Mouse (Mus musculus): ENCODE results near the gene Itgb2.

DNA sequence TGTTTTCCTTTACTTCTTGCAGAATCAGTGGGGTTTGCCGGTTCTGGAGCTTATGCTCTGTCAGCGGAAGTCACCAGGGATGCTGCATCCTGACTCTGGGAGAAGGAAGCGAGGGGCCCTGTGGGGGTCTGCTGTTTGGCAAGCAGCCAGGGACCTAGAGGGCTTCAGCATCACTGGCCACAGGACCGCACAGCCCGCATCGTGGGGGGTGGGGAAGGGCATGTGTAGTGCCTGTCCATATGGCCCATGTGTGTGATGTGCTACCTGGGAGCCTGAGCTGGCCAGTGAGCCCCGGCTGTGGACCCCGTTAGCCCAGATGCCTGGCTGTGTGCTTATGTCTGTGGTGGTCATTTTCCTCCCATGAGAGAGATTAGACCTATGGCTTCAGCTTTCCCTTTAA lies 59.7 kb downstream of the Itgb2 start:
- TF ChIP-seq GATA1 (IDR thresholded peaks at IDR 0.05; ENCODE audit: borderline replicate concordance, low read length) (no peak), CTCF (IDR thresholded peaks at IDR 0.05; ENCODE audit: low read depth, low read length) (no peak), POLR2AphosphoS5 (IDR thresholded peaks at IDR 0.05; ENCODE audit: insufficient replicate concordance, low read depth, low read length) (no peak), GATA2 (IDR thresholded peaks at IDR 0.05; ENCODE audit: borderline replicate concordance, low read depth, low read length) (no peak)

Measured in G1E (cell line).